Mouse (Mus musculus): ENCODE data around the gene Bcas3.

Bcas3 gene

DNA sequence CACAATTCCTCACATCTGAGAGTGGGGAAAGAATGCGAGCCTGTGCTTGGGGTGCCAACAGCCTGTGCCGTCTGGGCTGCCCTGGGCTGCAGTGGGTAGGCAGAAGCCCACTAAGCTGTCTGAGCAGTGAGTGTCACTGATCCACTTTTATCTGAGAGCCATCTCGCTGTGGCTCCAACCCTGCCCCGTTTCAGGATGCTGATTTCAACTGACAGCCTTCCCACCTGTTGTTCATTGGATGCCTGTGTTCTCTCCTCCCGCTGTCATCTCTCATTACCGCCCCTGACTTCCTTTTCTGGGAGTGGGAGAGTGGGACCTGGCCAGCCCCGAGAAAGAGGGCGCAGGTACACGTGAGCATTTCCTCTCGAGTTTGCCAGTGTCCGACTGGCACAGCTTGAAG is 398.2 kb downstream of the Bcas3 start:
- no peak for DNase-seq (ENCODE audit: low spot score in 2 of 2)

DNA sequence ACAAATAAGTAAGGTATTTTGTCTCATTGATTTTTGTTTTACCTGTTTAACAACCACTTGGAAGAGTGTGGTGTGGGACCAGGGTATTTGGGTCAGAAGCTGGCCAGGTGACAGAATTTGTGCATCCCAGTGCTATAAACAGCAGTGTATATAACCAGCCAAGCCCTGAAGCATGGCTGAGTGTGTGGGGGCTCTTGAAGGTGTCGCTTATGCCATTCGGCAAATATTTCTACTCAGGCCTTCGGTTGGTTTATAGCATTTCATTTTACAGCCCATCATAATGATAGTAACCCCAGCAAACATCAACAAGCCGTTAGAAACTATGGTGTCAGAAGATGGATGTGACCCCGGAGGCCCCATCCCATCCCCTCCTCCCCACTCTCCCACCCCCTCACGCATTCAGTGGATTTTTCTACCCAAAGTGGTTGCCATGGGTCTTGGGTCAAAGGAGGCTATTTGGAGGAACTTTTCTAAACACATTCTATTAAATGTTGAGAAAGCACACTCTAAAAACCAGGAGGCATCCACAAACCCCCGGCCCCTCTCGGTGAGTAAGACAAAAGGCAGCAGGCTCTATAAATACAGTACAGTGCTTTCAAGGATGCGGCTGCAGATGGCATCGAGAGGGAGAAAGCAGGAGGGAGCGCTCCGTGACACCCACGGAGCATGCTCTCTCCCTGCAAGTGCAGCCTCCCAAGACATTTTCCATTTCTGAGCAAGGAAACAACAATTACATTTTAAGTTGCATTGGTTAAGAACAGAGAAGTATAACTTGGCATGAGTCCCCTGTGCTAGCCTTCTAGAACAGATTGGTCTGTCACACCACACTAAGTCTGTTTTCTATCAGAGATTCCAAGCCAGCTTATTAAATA is 401.9 kb downstream of the Bcas3 start:
- no peak for DNase-seq (ENCODE audit: low spot score in 2 of 2)

DNA sequence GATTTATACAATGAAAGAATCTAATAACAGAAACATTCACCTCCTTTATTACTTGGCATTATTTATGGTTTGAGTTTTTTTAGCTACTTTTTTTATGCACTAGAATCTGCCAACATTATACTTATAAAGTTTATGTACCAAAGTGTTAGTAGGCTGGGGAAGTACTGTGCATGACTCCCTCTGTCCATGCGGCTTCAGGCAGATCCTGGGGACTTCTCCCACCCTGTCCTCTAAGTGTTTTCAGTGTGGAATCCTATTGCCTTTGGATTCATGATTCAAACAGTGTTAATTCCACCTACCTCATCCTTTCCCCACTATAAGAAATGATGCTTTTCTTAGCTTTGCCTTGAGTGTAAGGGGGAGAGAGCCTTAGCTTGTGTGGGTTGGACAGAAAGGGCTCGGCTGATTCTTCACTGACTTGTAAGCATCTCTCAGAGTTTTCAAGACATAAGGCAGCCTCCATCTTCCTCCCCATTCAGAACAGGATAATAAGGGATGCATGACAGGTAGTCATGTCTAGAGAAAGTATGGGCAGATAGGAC is 402.6 kb downstream of the Bcas3 start:
- no peak for DNase-seq (ENCODE audit: low spot score in 2 of 2)

DNA sequence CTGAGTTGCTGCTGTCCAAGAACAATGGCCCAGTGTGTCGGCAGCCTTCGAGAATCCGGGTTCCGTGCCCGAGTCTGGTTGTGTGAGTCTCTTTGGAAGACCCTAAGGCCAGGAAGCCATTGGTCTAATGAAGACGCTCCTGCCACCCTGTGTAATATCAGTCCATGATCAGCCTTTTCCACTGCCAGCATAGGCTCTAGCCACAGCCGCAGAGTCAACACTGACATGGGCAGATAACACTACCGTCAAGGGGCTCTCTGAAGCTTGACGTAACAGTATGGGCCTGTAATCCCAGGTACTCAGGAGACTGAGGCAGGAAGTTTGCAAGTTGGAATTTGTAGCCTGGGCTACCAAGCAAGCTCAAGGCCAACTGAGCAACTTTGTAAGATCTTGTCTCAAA is 405.9 kb downstream of the Bcas3 start:
- DNase-seq (ENCODE audit: low spot score in 2 of 2): no peak

DNA sequence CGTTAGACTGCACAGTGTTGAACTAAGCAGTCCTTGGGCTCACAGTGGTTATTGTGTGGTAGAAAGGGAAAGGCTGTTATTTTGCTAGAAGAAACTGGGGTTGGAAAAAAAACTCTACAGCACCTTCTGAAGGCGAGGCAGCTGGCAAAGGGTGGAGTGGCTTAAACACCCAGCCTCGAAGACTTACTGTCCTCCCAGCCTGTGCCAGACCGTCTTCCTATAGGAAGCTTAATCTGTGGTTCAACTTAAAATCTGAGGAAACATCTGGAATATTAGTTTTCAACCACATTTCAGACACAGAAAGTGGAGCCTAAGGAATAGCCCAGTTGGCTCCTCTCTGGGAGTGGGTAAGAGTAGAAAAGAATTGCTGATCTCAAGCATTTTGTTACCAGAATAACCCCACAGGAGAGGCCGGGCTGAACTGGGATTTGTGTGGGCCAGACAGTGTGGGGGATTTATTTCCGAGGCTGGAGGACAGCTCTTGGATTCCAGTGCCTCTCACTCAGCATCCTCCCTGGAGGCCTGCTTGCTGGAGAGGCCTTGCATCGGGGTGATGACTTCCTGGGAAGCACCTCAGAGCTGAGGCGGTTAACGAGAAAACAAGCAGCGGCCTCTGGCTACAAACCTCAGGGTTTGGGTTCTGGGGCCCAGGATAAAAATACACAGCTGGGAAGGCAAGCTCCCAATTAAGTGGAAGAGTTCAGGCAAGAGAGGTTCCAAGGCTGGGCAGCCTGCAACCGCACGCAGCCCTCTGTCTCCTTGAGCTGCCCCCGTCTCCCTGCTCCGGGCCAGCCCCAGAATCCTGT is 406.9 kb downstream of the Bcas3 start:
- no peak for DNase-seq (ENCODE audit: low spot score in 2 of 2)

DNA sequence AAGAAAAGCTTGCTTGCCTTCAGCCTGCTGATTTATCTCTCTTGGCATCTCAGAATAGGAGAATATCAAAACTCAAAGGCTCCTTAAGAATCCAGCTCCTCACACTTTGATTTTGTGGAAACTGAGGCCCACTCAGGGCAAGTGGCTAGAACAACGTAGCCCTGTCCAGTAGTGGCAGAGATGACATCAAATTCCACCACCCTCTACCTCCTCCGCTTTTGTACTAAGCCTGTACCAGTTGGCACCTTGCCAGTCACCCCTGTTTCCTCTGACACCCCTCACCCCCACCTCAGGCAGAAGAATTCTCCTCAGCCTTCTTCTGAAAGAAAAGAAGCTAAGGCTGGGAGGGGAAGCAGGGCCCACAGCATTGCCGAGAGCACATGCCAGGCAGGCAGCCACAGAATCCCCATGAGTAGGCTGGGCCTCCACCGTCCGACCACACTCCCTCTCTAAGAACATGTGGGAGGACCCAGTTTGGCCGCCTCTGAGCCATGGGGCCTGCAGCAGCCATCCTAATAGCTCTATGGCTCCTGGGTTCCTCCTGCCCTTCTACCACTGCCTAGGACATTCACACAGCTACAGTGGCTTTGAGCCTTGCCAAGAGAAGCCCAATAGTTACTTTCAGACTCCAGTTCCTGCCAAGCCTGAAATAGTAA is 407.6 kb downstream of the Bcas3 start:
- peak in 1 of 2 experiments; percentile 26 for DNase-seq (ENCODE audit: low spot score in 2 of 2)

DNA sequence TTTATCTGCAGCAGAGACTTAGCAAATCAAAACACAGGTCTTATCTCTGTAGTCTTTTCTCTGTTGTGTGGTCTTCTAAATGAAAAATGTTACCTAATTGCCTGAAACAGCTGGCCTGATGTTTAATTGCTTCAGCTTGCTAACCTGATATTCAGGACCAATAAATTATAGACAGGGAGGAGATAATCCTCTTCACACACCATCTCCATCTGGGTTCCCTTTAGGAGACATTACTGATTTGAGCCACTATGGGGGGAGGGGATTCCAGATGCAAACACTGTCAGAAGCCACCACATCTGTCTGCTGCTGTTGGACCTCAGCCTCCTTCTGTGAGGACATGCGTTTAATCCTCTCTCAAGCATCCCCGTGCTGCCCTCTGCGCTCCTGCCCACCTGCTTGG is 408.2 kb downstream of the Bcas3 start:
- no peak for DNase-seq (ENCODE audit: low spot score in 2 of 2)

DNA sequence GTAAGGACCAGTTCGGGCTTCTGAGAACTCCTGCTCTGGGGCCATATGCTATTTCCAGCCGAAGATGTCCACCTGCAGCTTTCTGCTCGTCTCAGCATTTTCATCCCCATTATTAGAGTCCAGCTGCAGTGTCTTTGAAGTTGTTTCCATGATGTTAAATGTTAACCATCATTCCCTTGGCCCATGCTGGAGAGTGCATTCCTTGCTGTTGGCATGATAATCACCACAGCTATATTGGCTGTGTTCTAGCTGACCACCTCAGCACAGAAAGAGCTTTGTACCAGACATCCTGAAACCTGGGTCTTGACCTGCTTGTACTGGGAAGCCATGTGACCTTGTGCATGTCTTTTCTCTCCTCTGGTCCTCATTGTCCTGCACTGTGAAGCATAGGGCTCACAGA is 410.7 kb downstream of the Bcas3 start:
- DNase-seq (ENCODE audit: low spot score in 2 of 2): no peak

DNA sequence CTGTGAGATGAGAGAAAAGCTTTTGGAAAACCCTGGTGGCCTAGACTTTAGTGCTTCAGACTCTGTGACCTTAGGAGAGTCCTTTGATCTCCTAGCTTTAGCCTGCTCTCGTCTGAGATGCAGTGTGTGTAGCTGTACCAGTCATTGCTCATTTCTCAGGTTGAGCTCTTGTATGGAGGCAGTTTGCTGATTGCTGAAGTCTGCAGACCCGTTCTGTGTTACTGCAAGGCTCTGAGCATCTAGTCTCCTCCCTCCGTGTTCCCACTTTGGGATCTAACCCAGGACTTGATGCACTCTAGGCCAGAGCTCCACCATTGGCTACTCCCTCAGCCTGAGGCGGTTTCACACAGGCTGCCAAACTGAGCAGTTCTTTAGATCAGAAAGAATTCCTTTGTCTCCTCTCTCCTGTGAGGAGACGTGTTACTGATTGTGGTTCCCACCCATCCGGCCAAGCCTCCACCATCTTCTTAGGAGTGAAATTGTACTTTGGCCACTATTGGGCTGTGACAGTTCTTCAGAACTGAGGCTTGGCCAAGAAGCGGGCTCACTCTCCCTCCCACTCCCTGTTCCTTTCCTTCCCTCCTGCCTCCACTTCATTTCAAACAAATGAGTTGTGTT is 413.2 kb downstream of the Bcas3 start:
- DNase-seq (ENCODE audit: low spot score in 2 of 2): no peak

DNA sequence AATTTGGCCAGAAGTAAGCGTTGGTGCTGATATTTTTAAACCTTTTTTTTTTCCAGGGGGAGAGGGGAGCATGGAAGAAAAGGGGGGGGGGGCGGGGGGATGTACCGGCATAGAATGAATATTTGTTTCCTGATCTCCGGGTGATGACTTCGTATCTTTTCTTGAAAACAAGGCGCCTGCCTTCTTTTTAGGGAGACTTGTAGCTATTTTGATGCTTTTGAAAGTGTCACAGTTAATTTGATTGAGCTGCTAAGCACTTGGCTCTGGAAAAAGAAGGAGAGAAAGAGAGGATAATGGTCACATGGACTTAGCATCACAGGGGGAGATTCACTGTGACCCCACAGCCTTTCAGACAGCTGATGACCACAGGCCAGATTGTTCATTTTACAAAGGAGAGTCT is 413.8 kb downstream of the Bcas3 start:
- no peak for DNase-seq (ENCODE audit: low spot score in 2 of 2)

DNA sequence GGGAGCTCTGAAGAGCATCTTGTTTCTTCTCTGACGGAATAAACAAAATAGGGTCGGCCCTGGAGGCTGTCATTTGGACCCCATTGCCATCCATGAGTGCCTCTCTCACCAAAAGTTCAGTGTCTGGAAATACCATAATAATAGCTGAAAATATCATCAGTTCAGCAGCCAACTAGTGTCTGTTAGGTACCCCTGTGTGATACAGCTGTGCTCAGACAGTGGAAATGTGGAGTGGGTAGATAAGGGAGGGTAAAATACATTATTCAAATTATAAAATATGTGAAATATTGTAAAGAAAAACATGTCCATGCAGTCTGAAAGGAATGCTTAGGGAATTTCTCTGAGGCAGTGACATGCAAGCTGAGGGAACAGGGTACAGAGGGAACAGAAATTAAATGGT is 416.8 kb downstream of the Bcas3 start:
- DNase-seq (ENCODE audit: low spot score in 2 of 2): no peak

DNA sequence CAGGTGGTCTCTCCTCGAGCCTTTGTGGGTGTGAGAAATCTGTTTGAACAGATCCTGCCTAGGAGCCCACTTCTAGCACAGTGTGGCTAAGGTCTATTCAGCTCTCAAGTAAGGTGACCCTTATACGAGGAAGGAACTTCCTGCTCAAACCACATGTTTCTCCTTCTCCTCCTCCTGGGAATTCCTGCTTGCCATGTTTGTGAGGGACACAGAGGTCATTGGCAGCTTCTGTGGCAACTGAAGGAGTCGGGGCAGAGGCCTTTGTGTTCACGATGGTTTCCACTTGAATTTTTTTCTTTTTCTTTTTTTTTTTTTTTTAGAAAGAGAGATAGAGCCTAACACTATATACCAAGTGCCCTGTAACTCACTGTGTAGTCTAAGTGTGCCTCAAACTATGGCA is 420.4 kb downstream of the Bcas3 start:
- no peak for DNase-seq (ENCODE audit: low spot score in 2 of 2)

DNA sequence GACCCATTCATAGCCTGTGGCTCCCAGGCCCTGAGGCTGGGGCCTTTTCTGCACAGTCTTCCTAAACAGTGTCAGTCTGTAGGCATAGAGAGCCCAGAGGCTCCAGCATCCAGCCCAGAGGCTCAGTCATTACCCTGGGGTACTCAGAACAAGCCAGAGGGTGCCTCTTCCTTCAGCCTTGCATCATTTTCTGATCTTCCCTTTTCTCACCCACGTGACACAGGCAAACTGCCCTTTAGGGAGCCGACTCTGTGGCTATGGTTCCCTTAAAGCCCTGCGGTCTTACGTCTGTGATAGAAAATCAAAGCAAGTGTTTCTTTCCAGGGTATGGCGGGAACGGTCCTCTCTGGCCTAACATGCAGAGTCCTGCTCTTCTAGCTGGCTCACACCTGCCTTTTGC is 421.7 kb downstream of the Bcas3 start:
- no peak for DNase-seq (ENCODE audit: low spot score in 2 of 2)

DNA sequence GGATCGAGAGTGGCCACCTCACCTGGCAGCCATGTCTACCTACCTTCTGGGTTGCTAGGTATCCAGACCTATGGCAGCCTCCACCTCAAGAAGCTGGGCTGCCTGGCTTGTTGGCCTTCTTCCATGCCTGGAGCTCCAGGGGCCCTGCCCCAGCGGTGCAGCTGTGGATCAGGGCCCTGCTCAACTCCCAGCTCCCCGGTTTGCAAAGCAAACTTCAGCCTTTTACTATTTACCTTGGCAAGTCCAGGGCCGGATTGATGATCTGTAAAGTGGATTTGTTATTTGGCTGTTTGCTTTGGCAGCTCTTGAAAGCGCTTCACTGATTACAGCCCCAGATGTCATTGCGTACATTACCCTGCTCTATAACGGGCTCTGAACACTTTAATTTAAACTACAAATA is 422.5 kb downstream of the Bcas3 start:
- DNase-seq (ENCODE audit: low spot score in 2 of 2): no peak

DNA sequence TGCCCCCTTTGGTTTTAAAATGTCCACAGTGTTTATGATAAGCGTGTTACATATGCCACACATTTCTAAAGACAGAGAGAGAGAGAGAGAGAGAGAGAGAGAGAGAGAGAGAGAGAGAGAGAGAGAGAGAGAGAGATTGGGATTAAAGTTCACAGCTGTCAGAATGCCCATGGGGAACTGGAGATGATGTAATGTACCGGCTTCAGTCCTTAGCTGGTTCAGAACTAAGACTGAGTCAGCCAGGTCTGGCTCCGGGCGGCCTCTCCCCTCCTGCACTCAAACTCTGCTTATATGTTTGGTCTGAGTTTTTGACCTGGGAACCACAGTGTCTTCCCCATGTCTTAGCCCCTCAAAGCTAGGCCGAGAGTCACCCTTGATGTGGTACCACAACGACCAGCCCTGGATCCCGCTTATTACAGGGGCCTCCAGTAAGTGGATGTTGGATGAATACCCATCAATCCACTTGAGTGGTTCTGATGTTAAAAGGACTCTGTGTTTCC is 423.9 kb downstream of the Bcas3 start:
- no peak for DNase-seq (ENCODE audit: low spot score in 2 of 2)

DNA sequence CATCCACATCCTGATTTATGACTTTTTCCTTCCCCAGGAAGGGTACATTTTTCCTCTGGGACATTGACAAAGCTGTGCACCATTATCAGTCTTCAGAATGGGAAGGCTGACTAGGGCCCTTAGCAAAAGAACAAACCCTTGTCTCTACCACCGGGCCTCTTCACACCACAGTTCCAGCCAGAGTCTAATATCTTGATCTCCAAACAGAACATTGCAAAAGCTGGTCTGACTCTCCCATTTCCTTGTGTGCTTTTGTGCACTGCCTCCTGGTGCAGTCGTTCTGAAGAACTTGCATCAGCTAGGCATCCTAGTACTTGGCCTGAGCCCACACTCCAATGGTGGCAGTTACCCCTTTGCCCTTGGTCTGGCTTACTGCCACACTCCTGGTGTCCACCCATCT is 425.0 kb downstream of the Bcas3 start:
- DNase-seq (ENCODE audit: low spot score in 2 of 2): no peak

DNA sequence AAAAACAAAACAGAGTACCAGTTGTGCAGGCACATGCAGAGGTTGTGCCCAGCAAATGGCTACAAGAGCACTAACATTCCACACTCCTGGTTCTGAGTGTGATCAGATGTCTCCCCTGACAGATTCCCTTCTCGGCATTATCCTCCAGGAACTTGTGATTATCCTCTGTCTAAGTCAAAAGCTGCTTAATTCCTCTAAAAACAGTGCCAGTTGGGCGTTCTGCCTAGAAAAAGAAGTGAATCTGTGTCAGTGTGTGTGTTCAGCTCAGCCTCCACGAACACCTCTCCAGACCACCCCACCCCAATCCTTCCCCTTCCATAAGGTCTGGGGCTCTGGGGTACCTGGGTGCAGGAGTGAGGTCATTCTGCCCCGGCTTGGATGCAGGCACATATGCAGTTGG is 427.3 kb downstream of the Bcas3 start:
- no peak for DNase-seq (ENCODE audit: low spot score in 2 of 2)

DNA sequence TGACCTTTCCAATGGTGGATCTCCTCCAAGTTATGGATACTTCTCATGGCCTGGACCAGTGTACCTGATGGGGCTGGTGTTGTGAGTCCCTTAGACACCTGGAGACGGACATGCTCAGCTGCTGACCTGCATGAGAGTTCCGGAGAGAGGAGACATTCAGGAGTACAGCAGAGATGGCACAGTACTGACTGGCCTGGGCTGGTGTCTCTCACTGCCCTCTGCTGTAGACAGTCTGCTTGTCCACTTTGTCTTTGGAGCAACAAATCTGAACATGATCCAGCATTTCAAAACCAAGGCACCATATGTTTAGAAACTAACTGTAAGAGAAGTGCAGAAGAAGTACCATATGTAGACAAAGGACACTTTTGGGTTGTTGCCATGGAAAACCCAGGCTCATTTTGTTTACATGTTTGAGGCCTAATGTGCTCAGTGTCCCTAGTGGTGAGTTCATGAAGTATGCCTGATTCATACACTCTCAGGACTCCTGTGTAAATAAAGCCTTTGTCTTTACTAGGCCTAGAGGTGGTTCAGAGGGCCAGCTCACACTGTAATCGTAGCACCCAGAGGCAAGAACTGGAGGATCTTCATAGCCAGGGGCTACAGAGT is 433.2 kb downstream of the Bcas3 start:
- no peak for DNase-seq (ENCODE audit: low spot score in 2 of 2)

DNA sequence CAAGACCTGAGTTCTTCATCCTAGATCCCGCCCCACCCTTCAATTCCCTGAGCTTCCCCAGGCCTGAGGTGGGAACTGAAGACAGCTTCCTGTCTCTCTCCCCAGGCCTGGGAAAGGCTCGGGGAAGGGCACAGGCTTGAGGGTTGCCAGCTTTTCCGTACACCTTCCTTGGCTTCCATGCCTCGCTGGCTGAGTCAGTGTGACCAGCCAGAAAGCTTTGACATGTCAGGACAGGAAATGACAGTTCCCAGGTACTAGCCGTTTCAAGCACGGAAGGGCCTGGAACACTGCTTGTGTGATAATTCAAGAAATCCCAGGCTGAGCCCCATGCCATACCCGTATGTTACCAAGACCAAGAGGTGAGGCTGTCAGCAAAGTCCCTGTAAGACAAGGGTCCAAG is 436.8 kb downstream of the Bcas3 start:
- DNase-seq (ENCODE audit: low spot score in 2 of 2): no peak

DNA sequence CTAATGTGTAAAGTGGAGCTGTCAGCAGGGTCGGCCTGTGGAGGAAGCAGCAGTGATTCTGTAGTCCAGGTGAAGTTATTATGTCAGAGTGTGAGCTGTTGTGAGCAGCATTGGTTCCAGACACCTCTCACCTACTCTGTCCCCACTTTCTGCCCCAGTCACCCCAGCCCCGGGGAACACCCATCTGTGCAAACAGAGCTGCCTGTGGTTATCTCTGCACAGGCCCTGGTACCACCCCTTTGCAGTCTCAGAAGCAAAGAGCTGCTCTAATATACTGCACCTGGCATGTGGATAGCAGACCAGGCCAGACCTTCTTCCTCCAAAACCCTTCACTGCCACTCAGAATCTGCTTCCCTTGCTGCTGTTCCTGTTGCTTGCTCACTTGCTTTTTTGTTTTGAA is 437.3 kb downstream of the Bcas3 start:
- peak; percentile 50 to 65 for DNase-seq (ENCODE audit: low spot score in 2 of 2)

DNA sequence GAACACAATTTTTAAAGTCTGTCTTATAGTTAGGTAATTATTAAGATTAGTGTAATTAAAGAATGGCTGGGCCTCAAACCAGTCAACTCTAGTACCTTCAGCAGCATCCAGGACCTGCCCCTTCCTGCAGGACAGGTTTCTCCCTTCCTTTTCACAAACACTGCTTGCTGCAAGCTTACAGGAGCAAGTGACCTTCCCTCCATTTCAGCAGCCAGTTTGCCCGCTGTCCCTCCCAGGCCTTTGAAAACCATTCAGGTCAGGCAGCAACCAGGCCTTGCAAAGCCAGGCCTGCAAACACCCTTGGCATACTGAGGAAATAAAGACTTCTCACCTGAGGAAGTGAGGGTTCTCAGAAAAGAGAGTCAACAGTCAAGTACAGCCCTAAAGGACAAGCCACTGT is 438.2 kb downstream of the Bcas3 start:
- DNase-seq (ENCODE audit: low spot score in 2 of 2): no peak

Measured in spleen, postnatal 36 days (tissue).